Mouse (Mus musculus) neural tube, postnatal 0 days (tissue): ENCODE measurements around the gene Hmgb4. TPM values are rescaled to one million over a fixed set of nuclear protein-coding genes. Genes with fewer than 3 reads are reported as not detected.

Experiments used
- polyA plus RNA-seq: library from polyadenylated mRNA; unstranded; fragments of >200 nt; fragmentation: Nextera tagmentation; extraction: Ambion mirVana; gene quantifications from 2 replicates; pipeline ENCODE4 v1.2.1, GENCODE M21; 2015

Hmgb4 gene
- not detected in 2 replicates for polyA plus RNA-seq

GRCm38 (mm10) chr4:128260907-128261560 is at the start of gene Hmgb4:
Gene Hmgb4 (minus strand): TSS chr4:128260957.

